Mouse (Mus musculus) lung, postnatal 0 days (tissue): ENCODE measurements at regions not wholly inside any gene's neighbourhood (a gene's known extent, or its start where the extent isn't known, plus 50 kb on each side); places are given as distances from the start of the nearest gene placed in this dataset.

ENCODE experiments used
- ATAC-seq: fragments of 200-750 bp; cut with Nextera tagmentation; 2 replicates; pipeline ENCODE4 v1.8.0; 2017; ENCODE audit warnings: moderate library complexity
- DNase-seq: peaks from one replicate; pipeline ENCODE4 v3.0.0-alpha.2; 2016; ENCODE audit warnings: low spot score
- H3K27ac ChIP-seq: fragments of 300-500 bp; sonication (generic); 2 replicates; pipeline ENCODE4 v1.5.1; 2014; ENCODE audit warnings: antibody characterized with exemption, mild to moderate bottlenecking, low read length, mixed read lengths
- H3K27me3 ChIP-seq: fragments of 300-500 bp; sonication (generic); replicated peaks from 2 replicates; pipeline ENCODE4 v1.6.1; 2014; ENCODE audit warnings: low read length, mixed read lengths; ENCODE audit not compliant: insufficient read depth
- H3K36me3 ChIP-seq: fragments of 300-500 bp; sonication (generic); 2 replicates; pipeline ENCODE4 v1.6.1; 2014; ENCODE audit warnings: low read length, mixed read lengths; ENCODE audit not compliant: insufficient read depth
- H3K4me1 ChIP-seq: fragments of 300-500 bp; sonication (generic); 2 replicates; pipeline ENCODE4 v1.6.1; 2014; ENCODE audit warnings: antibody characterized with exemption, low read depth, low read length, mixed read lengths; ENCODE audit not compliant: insufficient read depth
- H3K4me2 ChIP-seq: fragments of 300-500 bp; sonication (generic); replicated peaks from 2 replicates; pipeline ENCODE4 v1.6.1; 2014; ENCODE audit warnings: low read depth, mild to moderate bottlenecking, low read length, moderate library complexity, mixed read lengths
- H3K4me3 ChIP-seq: fragments of 300-500 bp; sonication (generic); 2 replicates; pipeline ENCODE4 v1.5.1; 2014; ENCODE audit warnings: low read depth, low read length
- H3K9ac ChIP-seq: fragments of 300-500 bp; sonication (generic); replicated peaks from 2 replicates; pipeline ENCODE4 v1.6.1; 2014; ENCODE audit warnings: low read depth, mild to moderate bottlenecking
- H3K9me3 ChIP-seq: fragments of 300-500 bp; sonication (generic); 2 replicates; pipeline ENCODE4 v1.6.1; 2016; ENCODE audit warnings: low read length, mixed read lengths
- CTCF ChIP-seq: IDR thresholded peaks from 2 replicates; pipeline ENCODE4 v1.5.1; 2016; ENCODE audit warnings: antibody characterized with exemption, mild to moderate bottlenecking
- EP300 ChIP-seq: IDR thresholded peaks from 2 replicates; pipeline ENCODE4 v1.6.1; 2016; ENCODE audit warnings: antibody characterized with exemption, mild to moderate bottlenecking, control low read depth
- WGBS: fragments of 180-500 bp; shearing (Covaris S2); extraction: QIAGEN DNeasy Blood & Tissue Kit; methylation state at CpG from one replicate; pipeline ENCODE4 v1.1.7; 2014; 5-methylcytosine and 5-hydroxymethylcytosine counted together

DNA sequence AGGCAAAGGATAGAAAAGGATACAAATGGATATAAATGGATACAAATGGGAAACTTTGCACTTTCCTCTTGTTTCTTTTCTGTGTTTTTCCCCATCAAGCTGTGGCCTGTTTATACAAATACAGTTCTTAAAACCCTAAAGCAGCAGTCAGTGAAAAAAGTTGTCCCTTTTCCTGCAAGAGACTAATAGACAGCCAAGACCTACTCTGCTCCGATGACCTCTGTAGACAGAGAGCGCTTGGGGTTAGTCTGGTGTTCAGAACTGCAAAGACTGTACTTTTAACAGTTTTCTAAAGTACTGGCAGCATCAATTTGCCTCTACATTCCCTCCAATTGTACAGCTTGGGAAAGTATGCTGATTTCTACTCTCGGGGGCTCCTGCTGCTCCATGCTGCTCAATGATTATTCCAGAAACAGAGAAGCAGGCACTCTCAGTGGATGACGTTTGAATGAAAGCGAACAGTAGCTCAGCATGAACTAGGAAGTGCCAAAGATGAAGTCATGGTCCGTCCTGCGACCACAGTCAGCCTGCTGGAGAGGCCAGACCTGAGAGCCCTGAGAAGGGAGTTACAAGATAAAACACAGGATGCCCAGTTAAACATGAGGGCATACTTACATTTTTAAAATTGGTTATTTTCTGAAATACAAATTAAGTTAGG is 54.2 kb upstream of the Egln3 start:
- TF ChIP-seq EP300 = no peak
- TF ChIP-seq CTCF = no peak
- H3K27ac ChIP-seq = no peak overlapping the region
- no peak overlapping the region for H3K4me2 ChIP-seq
- 66% methylated on average over 7 of the region's 7 CpGs for WGBS
- H3K27me3 ChIP-seq = no peaks in the 10 kb centered on the region
- no peak overlapping the region for H3K4me3 ChIP-seq
- no peaks in the 10 kb centered on the region for H3K9me3 ChIP-seq
- no peak for ATAC-seq
- no peaks in the 10 kb centered on the region for H3K4me1 ChIP-seq
- no peaks in the 10 kb centered on the region for H3K36me3 ChIP-seq
- no peak for DNase-seq
- no peak overlapping the region for H3K9ac ChIP-seq

DNA sequence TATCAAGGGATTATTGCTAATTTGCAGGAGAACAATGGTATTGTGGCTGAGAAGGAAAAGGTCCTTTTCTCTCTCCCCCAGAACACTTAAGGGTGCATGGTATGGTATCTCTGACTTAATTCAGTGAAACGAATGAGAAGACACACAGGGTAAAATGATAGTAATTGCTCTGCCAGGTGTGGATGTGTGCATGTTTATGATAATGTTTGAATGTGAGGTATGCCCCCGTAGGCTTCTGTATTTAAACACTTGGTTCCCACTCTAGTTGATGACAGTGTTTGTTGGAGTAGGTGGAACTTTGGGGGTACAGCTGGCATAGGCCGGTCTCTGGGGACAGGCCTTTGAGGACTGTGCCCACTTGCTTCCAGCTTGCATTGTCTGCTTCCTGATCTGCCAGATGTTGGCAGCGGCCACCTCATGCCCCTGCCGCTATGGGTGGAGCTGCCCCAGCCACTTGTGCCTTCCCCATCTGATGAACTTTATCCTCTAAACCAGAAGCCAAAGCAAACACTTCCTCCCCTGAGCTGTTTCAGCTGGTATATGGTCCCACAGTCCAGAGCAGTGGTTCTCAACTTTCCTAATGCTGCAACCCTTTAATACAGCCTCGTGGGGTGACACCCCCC is 53.0 kb upstream of the Egln3 start:
- ATAC-seq = no peak
- Histone ChIP-seq H3K36me3 (no peaks in the 10 kb centered on the region), H3K4me1 (no peaks in the 10 kb centered on the region), H3K4me3 (no peak overlapping the region), H3K4me2 (no peak overlapping the region), H3K9me3 (no peaks in the 10 kb centered on the region), H3K9ac (no peak overlapping the region), H3K27me3 (no peaks in the 10 kb centered on the region), H3K27ac (no peak overlapping the region)
- 58% methylated on average over 6 of the region's 6 CpGs for WGBS
- DNase-seq = peak; percentile 21
- no peak for TF ChIP-seq EP300
- no peak for TF ChIP-seq CTCF
